Mouse (Mus musculus): Measurements from ENCODE around the gene Lct.

- TF ChIP-seq MYOD1 (IDR thresholded peaks at IDR 0.05; ENCODE audit: control insufficient read depth, insufficient read length, low read depth): no peak
- no peak for TF ChIP-seq CTCF (IDR thresholded peaks at IDR 0.05; ENCODE audit: control insufficient read depth, insufficient read depth, insufficient read length)
- no peak for TF ChIP-seq USF1 (IDR thresholded peaks at IDR 0.05; ENCODE audit: low read depth)
- no peak for TF ChIP-seq MAX (IDR thresholded peaks at IDR 0.05)
- no peak for TF ChIP-seq MYOG (IDR thresholded peaks at IDR 0.05; ENCODE audit: control insufficient read depth, extremely low read depth, insufficient read length)
These were observed 46.4 kb downstream of the Lct start for GRCm38 (mm10) chr1:128281753-128282152.

All from C2C12 (cell line).